Mouse (Mus musculus) lung, adult 2 months (tissue): Measurements from ENCODE around the gene Bcat2. TPM values are rescaled to one million over a fixed set of nuclear protein-coding genes. Genes with fewer than 3 reads are reported as not detected.

Experiments
- DNase-seq: peaks from one replicate; pipeline ENCODE4 v3.0.0; 2022
- H3K4me1 ChIP-seq: fragments of 200-500 bp; 2 replicates; pipeline ENCODE4 v1.6.1; 2011; ENCODE audit warnings: low read length; ENCODE audit not compliant: control insufficient read depth, insufficient read depth
- H3K4me3 ChIP-seq: fragments of 200-500 bp; replicated peaks from 2 replicates; pipeline ENCODE3; 2011; ENCODE audit warnings: low read depth, mild to moderate bottlenecking, control low read depth, low read length; ENCODE audit errors: extremely low read depth
- CTCF ChIP-seq: fragments of 200-500 bp; IDR thresholded peaks from 2 replicates; pipeline ENCODE4 v1.5.1; 2011; ENCODE audit warnings: mild to moderate bottlenecking, low read length, control low read depth; ENCODE audit not compliant: insufficient read depth
- POLR2A ChIP-seq: fragments of 200-500 bp; IDR thresholded peaks from 2 replicates; pipeline ENCODE4 v1.6.1; 2011; ENCODE audit warnings: low read depth, mild to moderate bottlenecking, control low read depth, low read length, borderline replicate concordance; ENCODE audit errors: extremely low read depth
- WGBS: fragments of 180-500 bp; shearing (Covaris S2); methylation state at CpG from one replicate; pipeline ENCODE4 v1.1.7; 2018; 5-methylcytosine and 5-hydroxymethylcytosine counted together
- polyA plus RNA-seq: library from polyadenylated mRNA; depleted of rRNA; stranded (reverse); fragments of >200 nt; gene quantifications from 2 replicates; pipeline ENCODE4 v1.2.3, GENCODE M21; 2012

Bcat2 gene
- polyA plus RNA-seq, 1 experiment = 44.2 TPM

DNA sequence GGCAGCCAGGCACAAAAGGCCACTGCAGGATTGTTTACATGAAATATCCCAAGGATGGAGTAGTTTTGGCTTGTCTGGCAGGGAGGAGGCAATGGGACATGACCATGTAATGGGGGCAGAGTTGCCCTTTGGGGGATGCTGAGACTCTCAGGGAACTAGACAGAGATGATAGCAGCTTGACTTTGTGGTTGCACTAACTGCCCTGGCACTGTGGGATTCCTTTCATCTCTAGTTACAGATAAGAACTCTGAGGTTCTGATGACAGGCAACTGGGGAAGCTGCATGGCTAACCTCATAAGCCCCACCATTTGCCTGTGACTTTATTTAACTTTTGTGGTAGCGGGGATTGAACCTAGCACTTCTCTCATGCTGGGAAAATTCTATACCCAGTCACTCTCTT lies 26.2 kb downstream of the Bcat2 start:
- TF ChIP-seq POLR2A (no peak), CTCF (no peak)
- no peak for DNase-seq
- Histone ChIP-seq H3K4me1 (no peaks in the 10 kb centered on the region), H3K4me3 (no peak overlapping the region)
- 87% methylated on average over 1 of the region's 1 CpGs for WGBS

DNA sequence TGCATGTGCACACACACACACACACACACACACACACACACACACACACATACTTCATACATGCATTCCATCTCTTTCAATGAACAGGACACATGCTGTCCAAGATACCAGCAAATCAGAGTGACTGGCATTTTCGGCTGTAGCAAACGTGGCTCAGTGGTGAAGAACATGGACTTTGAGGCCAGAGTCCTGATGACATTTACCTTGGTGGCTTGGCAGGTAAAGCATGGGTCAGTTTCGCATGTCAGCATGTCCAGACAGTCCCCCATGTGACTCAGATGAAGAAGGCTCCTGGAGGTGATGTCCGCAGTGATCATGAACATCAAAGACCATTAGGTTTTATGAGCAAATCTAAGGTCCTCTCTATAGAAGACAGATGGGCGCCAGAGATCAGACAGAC lies 27.1 kb downstream of the Bcat2 start:
- H3K4me1 ChIP-seq = no peaks in the 10 kb centered on the region
- no peak for TF ChIP-seq CTCF
- no peak for TF ChIP-seq POLR2A
- no peak for DNase-seq
- 87% methylated on average over 5 of the region's 5 CpGs for WGBS
- H3K4me3 ChIP-seq = no peak overlapping the region

DNA sequence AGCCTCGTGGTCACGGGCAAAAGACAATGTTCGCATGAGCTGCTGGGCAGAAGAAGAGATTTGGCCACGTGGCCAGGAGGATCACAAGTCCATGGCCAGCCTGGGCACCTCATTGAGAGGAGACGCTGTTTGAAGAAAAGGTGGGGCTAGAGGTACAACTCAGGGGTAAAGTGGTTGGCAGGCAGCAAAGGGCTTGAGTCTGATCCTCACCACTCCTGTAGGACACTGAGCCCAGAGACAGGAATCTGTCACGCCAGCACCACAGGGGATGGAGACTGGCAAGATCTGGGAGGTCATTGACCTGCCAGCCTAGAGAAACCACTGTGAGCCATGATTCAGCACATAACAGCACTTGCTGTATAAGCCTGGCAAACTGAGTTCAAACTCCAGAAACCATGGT lies 27.6 kb downstream of the Bcat2 start:
- H3K4me1 ChIP-seq = no peaks in the 10 kb centered on the region
- no peak for TF ChIP-seq POLR2A
- TF ChIP-seq CTCF = no peak
- 83% methylated on average over 6 of the region's 6 CpGs for WGBS
- no peak overlapping the region for H3K4me3 ChIP-seq
- DNase-seq = no peak

DNA sequence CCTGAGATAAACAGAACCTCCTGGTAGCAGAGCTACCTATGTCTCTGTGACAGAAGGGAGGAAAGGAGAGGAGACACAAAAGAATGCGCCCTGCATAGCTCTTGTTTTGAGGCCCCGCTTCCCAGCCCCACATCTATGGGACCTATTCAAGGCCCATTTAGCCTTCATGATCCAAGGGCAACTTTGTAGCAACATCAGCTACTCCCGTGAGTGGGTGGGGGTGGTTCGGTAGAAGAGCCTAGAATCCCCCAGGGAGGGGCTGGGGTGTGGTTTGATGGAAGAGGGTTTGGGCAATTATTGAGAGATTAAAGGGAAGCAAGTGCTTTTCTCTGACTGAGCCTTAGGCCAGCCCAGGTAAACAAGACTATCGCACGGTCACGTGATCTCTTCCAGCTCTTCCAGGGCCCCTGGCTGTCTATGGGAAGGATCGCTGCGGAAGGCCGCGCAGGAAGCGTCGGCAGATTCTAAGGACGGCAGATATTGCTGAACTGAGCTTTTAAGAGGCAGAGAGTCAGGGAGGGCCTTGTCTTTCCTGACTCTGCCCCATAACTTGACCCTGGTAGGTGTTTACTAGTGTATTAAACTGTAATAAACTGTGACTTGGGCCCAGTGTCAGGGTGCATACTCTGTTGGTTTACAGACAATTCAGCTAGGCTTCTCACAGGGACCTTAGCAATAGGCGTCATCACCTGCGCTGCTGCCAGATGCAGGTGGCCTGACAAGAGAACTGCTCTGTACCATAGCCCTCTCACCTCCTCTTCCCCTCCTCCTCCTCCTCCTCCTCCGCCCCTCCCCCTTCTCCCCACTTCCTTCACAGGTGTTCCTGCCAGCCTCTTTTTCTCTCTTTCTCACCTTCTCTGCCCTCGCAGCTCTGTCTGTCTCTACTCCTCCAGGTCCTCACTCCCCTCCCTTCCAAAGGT lies 29.3 kb downstream of the Bcat2 start:
- no peak for DNase-seq
- no peaks in the 10 kb centered on the region for H3K4me1 ChIP-seq
- H3K4me3 ChIP-seq = no peak overlapping the region
- 46% methylated on average over 18 of the region's 18 CpGs for WGBS
- TF ChIP-seq CTCF = no peak
- no peak for TF ChIP-seq POLR2A

DNA sequence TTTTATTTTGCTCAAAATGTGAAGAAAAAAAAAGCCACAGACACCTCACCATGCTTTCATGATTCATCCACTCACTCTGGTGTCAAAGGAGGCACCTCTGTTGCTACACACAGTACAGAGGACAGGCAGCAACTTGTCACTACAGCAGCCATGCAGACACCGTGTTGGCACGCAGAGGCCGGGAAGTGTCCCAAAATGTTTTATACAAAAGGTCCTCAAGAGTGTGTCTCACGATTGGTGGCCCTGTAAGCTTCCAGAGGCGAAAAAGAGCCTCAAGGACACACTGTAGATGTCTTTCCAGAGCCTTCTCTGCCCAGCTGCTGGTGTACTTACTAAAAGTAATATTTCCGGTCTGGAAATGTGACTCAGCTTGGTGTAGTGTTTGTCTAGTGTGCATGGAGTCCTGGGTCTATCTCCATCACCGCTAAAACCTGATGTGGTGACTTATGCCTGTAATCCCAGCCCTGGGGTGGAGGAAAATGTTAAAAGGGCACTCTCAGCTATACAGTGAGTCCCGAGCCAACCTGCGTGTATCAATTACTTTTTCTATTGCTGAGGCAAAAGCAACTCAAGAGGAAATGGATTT lies 35.8 kb downstream of the Bcat2 start:
- no peak for TF ChIP-seq POLR2A
- no peak for TF ChIP-seq CTCF
- Histone ChIP-seq H3K4me3 (no peak overlapping the region), H3K4me1 (no peaks in the 10 kb centered on the region)
- DNase-seq = no peak
- WGBS = 53% methylated on average over 9 of the region's 9 CpGs

DNA sequence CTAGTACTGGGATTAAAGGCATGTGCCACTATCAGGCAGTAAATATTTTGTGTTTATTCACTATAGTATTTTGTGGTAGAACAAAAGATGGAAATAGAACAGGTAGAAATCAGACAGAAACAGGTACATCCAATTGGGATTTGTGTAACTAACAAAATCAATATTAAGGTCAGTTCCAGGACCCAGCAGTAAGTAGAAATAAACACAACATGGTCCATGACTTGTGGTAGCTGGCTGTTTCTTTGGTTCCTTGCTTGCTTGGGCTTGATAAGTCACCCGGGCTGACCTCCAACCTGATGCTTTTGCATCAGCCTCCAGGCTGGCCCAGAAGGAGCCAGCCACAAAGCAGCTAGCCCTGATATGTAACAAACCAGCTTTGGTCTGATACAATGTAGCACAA lies 39.6 kb downstream of the Bcat2 start:
- no peak overlapping the region for H3K4me3 ChIP-seq
- no peaks in the 10 kb centered on the region for H3K4me1 ChIP-seq
- DNase-seq = no peak
- TF ChIP-seq POLR2A (no peak), CTCF (no peak)
- 79% methylated on average over 1 of the region's 1 CpGs for WGBS

DNA sequence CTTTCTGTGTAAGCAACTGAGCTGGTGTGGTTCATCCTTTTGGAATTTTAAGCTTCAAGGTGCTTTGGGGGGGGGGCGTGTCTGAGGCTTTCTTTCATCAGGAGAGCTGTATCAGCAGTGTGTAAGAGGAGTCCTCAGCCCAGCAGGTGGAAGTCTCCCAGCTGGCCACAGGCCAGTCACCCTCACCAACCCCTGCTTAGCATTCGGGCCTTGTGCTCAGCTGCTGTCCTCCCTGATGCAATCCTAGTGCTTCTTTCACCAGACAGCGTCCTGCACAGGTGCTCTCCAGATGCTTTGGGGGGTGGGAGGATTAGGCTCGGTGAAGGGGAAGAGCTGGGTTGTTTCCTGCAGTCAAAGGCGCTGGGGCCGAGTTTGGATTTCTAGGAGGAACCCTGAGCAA lies 46.3 kb downstream of the Bcat2 start:
- no peak for TF ChIP-seq POLR2A
- no peak for TF ChIP-seq CTCF
- H3K4me1 ChIP-seq = no peaks in the 10 kb centered on the region
- H3K4me3 ChIP-seq = no peak overlapping the region
- WGBS = 47% methylated on average over 6 of the region's 6 CpGs
- no peak for DNase-seq

DNA sequence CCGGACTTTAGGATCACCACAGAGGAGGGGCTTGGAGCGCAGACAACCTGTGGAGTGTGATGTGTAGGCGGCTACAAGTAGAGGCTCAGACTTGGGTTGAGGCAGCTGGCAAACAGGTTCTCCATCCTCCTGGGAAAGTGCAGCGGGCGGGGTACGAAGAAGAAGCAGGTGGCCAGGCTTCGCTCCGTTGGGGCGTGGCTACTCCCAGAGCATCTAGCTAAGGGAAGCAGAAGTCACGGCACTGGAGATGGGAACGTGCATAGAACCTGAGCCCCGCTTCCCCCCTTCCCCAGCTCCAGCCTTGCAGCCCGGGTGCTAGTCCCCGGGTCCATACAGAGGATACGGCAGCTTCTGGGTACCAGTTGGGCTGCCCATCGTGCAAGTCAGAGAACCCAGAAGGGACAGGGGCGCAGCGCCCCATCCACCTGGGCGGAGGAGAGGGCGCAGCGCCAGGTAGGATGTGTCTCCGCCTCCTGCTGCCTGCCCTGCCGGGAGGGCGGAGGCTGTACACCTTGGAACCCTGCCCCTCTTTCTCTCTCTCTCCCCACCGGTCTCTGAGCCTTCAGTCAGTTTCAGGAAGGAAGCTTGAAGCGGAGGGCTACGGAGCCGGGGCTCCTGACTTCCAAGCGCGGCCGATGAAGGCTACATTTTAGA lies 47.2 kb downstream of the Bcat2 start, which contains the start of gene Fut1:
Fut1 (plus strand) TSS at position 248 of the 654 bp plus-strand sequence.
- no peak for TF ChIP-seq CTCF
- TF ChIP-seq POLR2A = no peak
- H3K4me1 ChIP-seq = no peaks in the 10 kb centered on the region
- no peak for DNase-seq
- WGBS = 19% methylated on average over 31 of the region's 31 CpGs
- H3K4me3 ChIP-seq = no peak within 1 kb of the TSS

DNA sequence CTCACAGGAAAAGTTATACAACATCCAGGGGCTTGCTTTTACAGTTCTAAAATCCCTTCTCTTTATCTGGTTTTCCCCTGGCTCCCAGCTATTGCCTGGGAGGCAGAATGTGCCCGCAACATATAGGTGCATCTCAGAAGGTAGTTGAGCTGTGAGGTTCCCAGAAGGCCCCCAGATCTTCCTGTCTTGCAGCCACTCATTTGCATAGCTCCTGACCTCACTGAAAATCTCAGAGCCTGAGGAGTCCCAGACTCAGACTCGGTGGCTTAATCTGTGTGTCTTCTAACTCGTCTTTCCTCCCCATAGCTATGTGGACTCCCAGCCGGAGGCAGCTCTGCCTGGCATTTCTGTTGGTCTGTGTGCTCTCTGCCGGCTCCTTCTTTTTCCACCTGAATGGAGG lies 48.4 kb downstream of the Bcat2 start:
- no peak overlapping the region for H3K4me3 ChIP-seq
- TF ChIP-seq CTCF (no peak), POLR2A (no peak)
- 87% methylated on average over 5 of the region's 5 CpGs for WGBS
- H3K4me1 ChIP-seq = no peaks in the 10 kb centered on the region
- DNase-seq = no peak
